Mouse (Mus musculus) forebrain, embryonic 15.5 days (tissue): Measurements from ENCODE around the gene Olfr1512. TPM values are rescaled to one million over a fixed set of nuclear protein-coding genes. Genes with fewer than 3 reads are reported as not detected.
A peak's percentile ranks its signal among the peaks of the same experiment; 100 is the strongest.

ENCODE experiments used
- ATAC-seq: fragments of 200-750 bp; cut with Nextera tagmentation; replicated peaks from 2 replicates; pipeline ENCODE4 v1.8.0; 2017; ENCODE audit warnings: mild to moderate bottlenecking, moderate TSS enrichment, moderate library complexity
- H3K27ac ChIP-seq: fragments of 300-500 bp; sonication (generic); replicated peaks from 2 replicates; pipeline ENCODE4 v1.5.1; 2015; ENCODE audit warnings: mild to moderate bottlenecking, inconsistent platforms
- H3K27me3 ChIP-seq: fragments of 300-500 bp; sonication (generic); 2 replicates; pipeline ENCODE4 v1.6.1; 2015; ENCODE audit warnings: inconsistent platforms
- H3K36me3 ChIP-seq: fragments of 300-500 bp; sonication (generic); 2 replicates; pipeline ENCODE4 v1.6.1; 2015; ENCODE audit warnings: mild to moderate bottlenecking, inconsistent platforms
- H3K4me1 ChIP-seq: fragments of 300-500 bp; sonication (generic); 2 replicates; pipeline ENCODE4 v1.6.1; 2015; ENCODE audit warnings: inconsistent platforms
- H3K4me2 ChIP-seq: fragments of 300-500 bp; sonication (generic); replicated peaks from 2 replicates; pipeline ENCODE4 v1.6.1; 2015; ENCODE audit warnings: mild to moderate bottlenecking, inconsistent platforms
- H3K4me3 ChIP-seq: fragments of 300-500 bp; sonication (generic); 2 replicates; pipeline ENCODE4 v1.5.1; 2015; ENCODE audit warnings: mild to moderate bottlenecking, inconsistent platforms
- H3K9ac ChIP-seq: fragments of 300-500 bp; sonication (generic); replicated peaks from 2 replicates; pipeline ENCODE4 v1.6.1; 2015; ENCODE audit warnings: mild to moderate bottlenecking, inconsistent platforms
- H3K9me3 ChIP-seq: fragments of 300-500 bp; sonication (generic); 2 replicates; pipeline ENCODE4 v1.6.1; 2016; ENCODE audit warnings: inconsistent platforms
- WGBS: fragments of 180-500 bp; shearing (Covaris S2); methylation state at CpG from one replicate; pipeline ENCODE4 v1.1.7; 2015; ENCODE audit warnings: mixed read lengths; 5-methylcytosine and 5-hydroxymethylcytosine counted together
- polyA plus RNA-seq: library from polyadenylated mRNA; unstranded; fragments of >200 nt; fragmentation: Nextera tagmentation; extraction: Ambion mirVana; gene quantifications from 2 replicates; pipeline ENCODE4 v1.2.1, GENCODE M21; 2015

Olfr1512 gene
- polyA plus RNA-seq, 1 experiment from 2014 or later = not detected

DNA sequence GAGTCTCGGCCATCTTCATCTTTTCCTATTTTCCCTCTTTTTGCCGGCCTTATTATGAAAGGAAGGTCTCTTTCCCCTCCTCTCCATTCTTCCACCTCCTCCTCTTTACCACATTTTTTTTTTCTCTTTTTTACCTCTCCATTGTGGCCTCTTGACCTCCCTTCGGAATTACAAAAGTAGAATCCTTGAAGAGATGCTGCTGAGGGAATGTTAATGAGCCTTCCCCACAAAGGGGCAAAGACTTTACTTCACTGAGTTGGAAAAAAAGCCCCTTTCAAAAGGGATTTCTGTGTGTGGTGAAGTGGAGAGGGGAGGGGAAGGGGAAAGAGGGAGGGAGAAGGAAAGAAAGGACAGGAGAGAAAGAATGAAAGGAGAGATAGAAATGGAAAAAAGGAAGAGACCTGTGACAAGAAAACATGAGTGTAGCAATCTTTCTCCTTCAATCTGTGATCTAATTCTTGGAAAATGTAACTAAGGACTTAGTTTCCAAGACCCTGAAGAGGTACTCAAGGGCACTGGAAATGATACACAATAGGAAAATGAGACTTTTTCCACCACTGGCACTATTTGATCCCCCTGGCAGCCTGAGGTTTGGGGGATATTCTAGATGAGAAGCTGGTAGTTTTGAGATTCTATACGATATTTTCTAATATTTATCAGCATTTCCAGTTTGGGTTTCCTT is 47.8 kb downstream of the Olfr1512 start:
- no peaks in the 10 kb centered on the region for H3K36me3 ChIP-seq
- peaks cover 19% of the 10 kb centered on the region for H3K4me1 ChIP-seq
- no peaks in the 10 kb centered on the region for H3K27me3 ChIP-seq
- under 1% methylated on average over 4 of the region's 4 CpGs for WGBS
- no peak for ATAC-seq
- no peaks in the 10 kb centered on the region for H3K9me3 ChIP-seq
- no peak overlapping the region for H3K27ac ChIP-seq
- H3K4me2 ChIP-seq = 0 out of 2 replicates have a peak overlapping the region, but pooled peaks have one; percentile 1
- H3K4me3 ChIP-seq = no peak overlapping the region
- H3K9ac ChIP-seq = 0 out of 2 replicates have a peak overlapping the region, but pooled peaks have one; percentile 0

DNA sequence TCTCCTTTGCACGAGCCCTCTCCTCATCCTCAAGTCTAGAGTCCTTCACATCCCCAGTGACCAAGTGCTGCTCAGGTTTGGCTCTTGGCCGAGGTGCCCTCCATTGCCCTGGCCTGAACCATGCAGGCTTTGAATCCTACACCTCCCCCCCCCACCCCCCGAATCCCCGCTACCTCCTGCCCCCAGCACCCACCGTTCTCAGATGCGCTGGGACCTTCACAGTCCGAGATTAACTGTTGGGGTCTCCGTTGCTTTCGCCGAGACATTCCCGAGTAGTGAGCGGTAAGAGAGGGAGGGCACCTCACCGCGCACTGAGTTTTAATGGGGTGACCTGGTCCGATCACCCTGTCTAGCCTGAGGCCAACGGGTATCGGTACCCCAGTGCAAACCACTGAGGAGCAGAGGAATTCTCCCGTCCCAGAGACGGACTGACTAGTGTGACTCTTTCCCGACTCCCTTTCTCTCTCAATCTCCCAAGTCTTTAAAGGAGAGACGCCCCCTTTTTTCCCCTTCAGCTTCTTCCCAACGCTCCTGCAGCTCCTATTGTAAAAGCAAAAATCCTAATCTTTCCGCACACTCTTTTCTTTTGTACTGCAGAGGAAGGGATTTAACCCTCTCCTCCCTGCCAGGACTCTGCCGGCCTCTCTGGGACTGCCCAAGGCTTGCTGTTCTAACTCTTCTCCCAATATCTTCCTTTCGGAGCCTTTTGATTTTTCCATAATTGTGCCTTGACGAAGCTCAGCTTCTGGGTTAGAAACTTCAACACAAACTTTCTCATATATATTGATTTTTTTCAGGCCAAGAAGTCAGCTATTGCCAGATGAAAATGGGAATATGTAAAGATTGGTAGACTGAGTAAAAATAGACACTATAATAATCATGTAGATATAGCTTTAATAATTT is 50.8 kb downstream of the Olfr1512 start, which contains the start of gene Sall2:
TSS of gene Sall2 (minus strand) at position 853 of the 903 bp plus-strand sequence.
- Histone ChIP-seq H3K27ac (peak within 1 kb of the TSS; percentile 41; the same call in 1 of the 2 replicates), H3K4me1 (peaks cover 22% of the 10 kb centered on the region), H3K4me2 (peak within 1 kb of the TSS; percentile 89), H3K27me3 (no peaks in the 10 kb centered on the region), H3K9me3 (no peaks in the 10 kb centered on the region), H3K9ac (peak within 1 kb of the TSS; percentile 57), H3K36me3 (no peaks in the 10 kb centered on the region), H3K4me3 (peak within 1 kb of the TSS; percentile 52)
- under 1% methylated on average over 26 of the region's 26 CpGs for WGBS
- peak; percentile 67 for ATAC-seq

DNA sequence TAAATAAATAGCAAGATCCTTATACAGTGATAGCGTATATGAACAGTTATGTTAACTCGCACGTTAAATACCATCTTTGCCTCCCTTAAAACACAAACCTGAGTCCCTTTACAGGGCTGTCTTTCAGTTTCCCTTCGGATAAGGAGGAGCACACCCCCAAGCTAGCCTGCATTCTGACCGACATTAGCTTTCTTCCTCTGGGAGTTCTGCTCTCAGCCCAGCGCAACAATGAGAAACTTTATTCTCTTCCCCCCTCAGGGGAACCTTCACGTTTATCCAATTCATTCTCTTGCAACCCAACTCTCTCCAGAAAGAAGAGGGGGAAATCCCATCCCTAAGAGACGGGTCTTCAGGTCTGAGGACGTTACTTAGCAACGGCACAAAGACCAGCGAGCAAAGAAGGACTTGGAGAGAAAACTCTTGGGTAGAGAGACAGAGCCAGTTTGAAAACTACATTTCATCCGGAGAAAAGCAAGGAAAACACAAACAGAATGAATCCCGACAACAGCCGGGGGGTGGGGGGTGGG is 51.5 kb downstream of the Olfr1512 start:
- Histone ChIP-seq H3K27me3 (no peaks in the 10 kb centered on the region), H3K4me3 (peak overlapping the region; percentile 52), H3K9me3 (no peaks in the 10 kb centered on the region), H3K4me1 (peaks cover 22% of the 10 kb centered on the region), H3K4me2 (peak overlapping the region; percentile 89), H3K36me3 (no peaks in the 10 kb centered on the region), H3K27ac (peak overlapping the region; percentile 41; the same call in 1 of the 2 replicates), H3K9ac (peak overlapping the region; percentile 57)
- WGBS = under 1% methylated on average over 14 of the region's 14 CpGs
- ATAC-seq = peak; percentile 64

DNA sequence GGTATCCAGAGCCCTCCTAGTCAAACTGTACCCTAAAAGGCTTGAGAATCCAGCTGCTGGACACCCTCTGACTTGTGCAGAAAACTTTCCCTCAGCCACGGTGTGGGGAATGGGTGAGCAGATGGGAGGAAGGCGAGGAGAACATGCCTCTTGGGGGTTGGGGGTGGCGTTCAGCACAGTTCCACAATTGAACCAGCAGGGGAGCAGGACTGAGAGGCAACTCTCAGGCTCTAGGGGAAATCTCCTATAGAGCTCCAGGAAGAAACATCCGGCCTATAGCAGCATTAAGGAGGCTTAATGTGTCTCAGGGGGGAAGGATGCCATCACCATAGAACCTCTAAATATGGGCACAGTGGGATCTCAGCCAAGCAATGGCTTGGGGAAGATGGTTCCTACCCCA is 53.1 kb downstream of the Olfr1512 start:
- peaks cover 19% of the 10 kb centered on the region for H3K4me1 ChIP-seq
- H3K9me3 ChIP-seq = no peaks in the 10 kb centered on the region
- H3K36me3 ChIP-seq = no peaks in the 10 kb centered on the region
- H3K27ac ChIP-seq = no peak overlapping the region
- WGBS = 6% methylated on average over 4 of the region's 4 CpGs
- H3K27me3 ChIP-seq = no peaks in the 10 kb centered on the region
- H3K4me2 ChIP-seq = peak overlapping the region; percentile 89
- H3K4me3 ChIP-seq = peak overlapping the region; percentile 11; the same call in 1 of the 2 replicates
- ATAC-seq = peak; percentile 33; the same call in 1 of the 2 replicates
- H3K9ac ChIP-seq = no peak overlapping the region

Other genes starting within 250 kb of the Olfr1512 start
- gene Supt16, start 181.8 kb downstream of the Olfr1512 start, polyA plus RNA-seq = 56.1 and 58.9 TPM in 2 replicates
- gene Chd8, start 121.4 kb downstream of the Olfr1512 start, polyA plus RNA-seq = 39.7 and 47.9 TPM in 2 replicates
- gene Tox4, start 100.0 kb downstream of the Olfr1512 start, polyA plus RNA-seq = 59.5 and 62.9 TPM in 2 replicates
- gene Rab2b, start 99.6 kb downstream of the Olfr1512 start, polyA plus RNA-seq = 44.4 and 44.8 TPM in 2 replicates
- gene Mettl3, start 74.0 kb downstream of the Olfr1512 start, polyA plus RNA-seq = 51.4 and 57.1 TPM in 2 replicates
- 29.6 and 31.7 TPM in 2 replicates for gene Sall2, start 50.4 kb downstream of the Olfr1512 start, polyA plus RNA-seq
- gene Olfr1513, start 22.8 kb downstream of the Olfr1512 start, polyA plus RNA-seq = not detected in 2 replicates
- not detected in 2 replicates for gene Olfr1511, start 18.2 kb upstream of the Olfr1512 start, polyA plus RNA-seq
- not detected in 2 replicates for gene Olfr1510, start 35.2 kb upstream of the Olfr1512 start, polyA plus RNA-seq
- gene Olfr1509, start 63.8 kb upstream of the Olfr1512 start, polyA plus RNA-seq = not detected in 2 replicates
- not detected in 2 replicates for gene Olfr1508, start 88.3 kb upstream of the Olfr1512 start, polyA plus RNA-seq
- not detected in 2 replicates for gene Olfr1507, start 116.6 kb upstream of the Olfr1512 start, polyA plus RNA-seq